Mouse (Mus musculus) brain, embryonic 14.5 days (tissue): ENCODE data around the gene Arhgef10l.

Source experiments
- CTCF ChIP-seq: fragments of 200-500 bp; IDR thresholded peaks from 2 replicates; pipeline ENCODE4 v1.5.1; 2012; ENCODE audit warnings: inconsistent platforms, mild to moderate bottlenecking, moderate library complexity, borderline replicate concordance; ENCODE audit not compliant: insufficient read depth, insufficient read length; ENCODE audit errors: extremely low read depth
- POLR2A ChIP-seq: fragments of 200-500 bp; IDR thresholded peaks from 2 replicates; pipeline ENCODE4 v1.6.1; 2012; ENCODE audit warnings: mild to moderate bottlenecking, inconsistent platforms, borderline replicate concordance; ENCODE audit not compliant: poor library complexity, insufficient read depth, insufficient read length, severe bottlenecking; ENCODE audit errors: extremely low read depth

GRCm38 (mm10) chr4:140559862-140560261 lies 106.0 kb downstream of the Arhgef10l start:
- peak; percentile 41; the same call in 1 of the 2 replicates for TF ChIP-seq CTCF
- no peak for TF ChIP-seq POLR2A
